Mouse (Mus musculus) heart, postnatal 0 days (tissue): ENCODE results near the gene Hoxa6.

ENCODE experiments used
- CTCF ChIP-seq: IDR thresholded peaks from 2 replicates; pipeline ENCODE4 v1.5.1; 2016; ENCODE audit warnings: antibody characterized with exemption, control low read depth, low read depth
- EP300 ChIP-seq: IDR thresholded peaks from 2 replicates; pipeline ENCODE4 v1.6.1; 2016; ENCODE audit warnings: antibody characterized with exemption, low read depth

- TF ChIP-seq EP300, result no peak
- no peak for TF ChIP-seq CTCF
These were observed 42.8 kb downstream of the Hoxa6 start for GRCm38 (mm10) chr6:52165441-52166370.
